Mouse (Mus musculus) limb, embryonic 11.5 days (tissue): ENCODE data around the gene Zfr2. TPM values are rescaled to one million over a fixed set of nuclear protein-coding genes. Genes with fewer than 3 reads are reported as not detected.
A peak's percentile ranks its signal among the peaks of the same experiment; 100 is the strongest.

Experiments
- ATAC-seq: fragments of 200-750 bp; cut with Nextera tagmentation; 2 replicates; pipeline ENCODE4 v1.8.0; 2017; ENCODE audit warnings: low read depth; ENCODE audit not compliant: insufficient number of reproducible peaks, low FRiP score, low TSS enrichment
- DNase-seq: peaks from one replicate; pipeline ENCODE4 v3.0.0-alpha.2; 2015; ENCODE audit warnings: low spot score
- H3K27ac ChIP-seq: fragments of 300-500 bp; sonication (generic); replicated peaks from 2 replicates; pipeline ENCODE4 v1.5.1; 2014; ENCODE audit warnings: low read depth, mild to moderate bottlenecking, low read length
- H3K27me3 ChIP-seq: fragments of 300-500 bp; sonication (generic); 2 replicates; pipeline ENCODE4 v1.6.1; 2014; ENCODE audit warnings: mild to moderate bottlenecking, low read length, mixed read lengths; ENCODE audit not compliant: control insufficient read depth, insufficient read depth
- H3K36me3 ChIP-seq: fragments of 300-500 bp; sonication (generic); 2 replicates; pipeline ENCODE4 v1.6.1; 2014; ENCODE audit warnings: mild to moderate bottlenecking, low read length, moderate library complexity, mixed read lengths; ENCODE audit not compliant: control insufficient read depth, insufficient read depth
- H3K4me1 ChIP-seq: fragments of 300-500 bp; sonication (generic); 2 replicates; pipeline ENCODE4 v1.6.1; 2014; ENCODE audit warnings: low read length, mixed read lengths; ENCODE audit not compliant: control insufficient read depth, insufficient read depth
- H3K4me2 ChIP-seq: fragments of 300-500 bp; sonication (generic); 2 replicates; pipeline ENCODE4 v1.6.1; 2014; ENCODE audit warnings: low read depth, mild to moderate bottlenecking, moderate library complexity; ENCODE audit not compliant: severe bottlenecking
- H3K4me3 ChIP-seq: fragments of 300-500 bp; sonication (generic); 2 replicates; pipeline ENCODE4 v1.5.1; 2014; ENCODE audit warnings: low read depth, low read length
- H3K9ac ChIP-seq: fragments of 300-500 bp; sonication (generic); 2 replicates; pipeline ENCODE4 v1.6.1; 2014; ENCODE audit warnings: mild to moderate bottlenecking, low read length
- H3K9me3 ChIP-seq: fragments of 300-500 bp; sonication (generic); 2 replicates; pipeline ENCODE4 v1.6.1; 2016; ENCODE audit warnings: low read length; ENCODE audit not compliant: control insufficient read depth
- WGBS: fragments of 180-500 bp; shearing (Covaris S2); extraction: QIAGEN DNeasy Blood & Tissue Kit; methylation state at CpG from one replicate; pipeline ENCODE4 v1.1.7; 2014; 5-methylcytosine and 5-hydroxymethylcytosine counted together
- polyA plus RNA-seq: library from polyadenylated mRNA; unstranded; fragments of >200 nt; fragmentation: Nextera tagmentation; extraction: Ambion mirVana; gene quantifications from 2 replicates; pipeline ENCODE4 v1.2.1, GENCODE M21; 2014

Gene Zfr2
- 3.4 and 4.2 TPM in 2 replicates for polyA plus RNA-seq

- ATAC-seq: peak; percentile 64
Measured at GRCm38 (mm10) chr10:81232580-81233225, at the start of gene Zfr2. Zfr2 (plus strand) TSS chr10:81233155.

GRCm38 (mm10) chr10:81183805-81184204 is 49.1 kb upstream of the Zfr2 start, which contains the start of gene 4930442H23Rik:
4930442H23Rik (minus strand) TSS chr10:81183849.
- peak within 1 kb of the TSS; percentile 26; the same call in 1 of the 2 replicates for H3K27ac ChIP-seq
- peak within 1 kb of the TSS; percentile 44 for H3K4me3 ChIP-seq
- H3K4me2 ChIP-seq: peak within 1 kb of the TSS; percentile 59
- no peaks in the 10 kb centered on the region for H3K27me3 ChIP-seq
- 92% methylated on average over 5 of the region's 5 CpGs for WGBS
- ATAC-seq (no peak), DNase-seq (no peak)
- H3K9me3 ChIP-seq: no peaks in the 10 kb centered on the region
- peak within 1 kb of the TSS; percentile 49 for H3K9ac ChIP-seq
- H3K4me1 ChIP-seq: peaks cover 13% of the 10 kb centered on the region
- H3K36me3 ChIP-seq: peaks cover 42% of the 10 kb centered on the region

More at GRCm38 (mm10) chr10:81232580-81233225, at the start of gene Zfr2:
- no peaks in the 10 kb centered on the region for H3K9me3 ChIP-seq
- peaks cover 25% of the 10 kb centered on the region for H3K27me3 ChIP-seq
- 13% methylated on average over 17 of the region's 29 CpGs for WGBS
- H3K4me1 ChIP-seq: 0 out of 2 replicates have a peak, but pooled peaks cover 3% of the 10 kb centered on the region
- H3K4me3 ChIP-seq: peak within 1 kb of the TSS; percentile 73
- H3K4me2 ChIP-seq: peak within 1 kb of the TSS; percentile 61
- H3K36me3 ChIP-seq: no peaks in the 10 kb centered on the region
- H3K27ac ChIP-seq: no peak within 1 kb of the TSS
- peak within 1 kb of the TSS; percentile 69 for H3K9ac ChIP-seq
- peak; percentile 91 for DNase-seq

GRCm38 (mm10) chr10:81184765-81185164 is 48.2 kb upstream of the Zfr2 start:
- Histone ChIP-seq H3K9me3 (no peaks in the 10 kb centered on the region), H3K36me3 (peaks cover 33% of the 10 kb centered on the region), H3K4me3 (no peak overlapping the region), H3K4me2 (no peak overlapping the region), H3K9ac (no peak overlapping the region), H3K4me1 (peaks cover 9% of the 10 kb centered on the region), H3K27me3 (no peaks in the 10 kb centered on the region), H3K27ac (no peak overlapping the region)
- no peak for DNase-seq
- 53% methylated on average over 4 of the region's 4 CpGs for WGBS
- ATAC-seq: no peak

- no peak for DNase-seq
- Histone ChIP-seq H3K4me2 (no peak overlapping the region), H3K9me3 (no peaks in the 10 kb centered on the region), H3K27ac (no peak overlapping the region), H3K9ac (no peak overlapping the region), H3K36me3 (peaks cover 10% of the 10 kb centered on the region), H3K4me1 (peaks cover 9% of the 10 kb centered on the region), H3K27me3 (no peaks in the 10 kb centered on the region), H3K4me3 (no peak overlapping the region)
- 94% methylated on average over 9 of the region's 9 CpGs for WGBS
- ATAC-seq: no peak
Measured at GRCm38 (mm10) chr10:81187161-81187560, 45.8 kb upstream of the Zfr2 start.

- peaks cover 14% of the 10 kb centered on the region for H3K27me3 ChIP-seq
- H3K27ac ChIP-seq: no peak overlapping the region
- H3K4me3 ChIP-seq: no peak overlapping the region
- peaks cover 10% of the 10 kb centered on the region for H3K36me3 ChIP-seq
- no peak overlapping the region for H3K9ac ChIP-seq
- 81% methylated on average over 26 of the region's 26 CpGs for WGBS
- H3K9me3 ChIP-seq: no peaks in the 10 kb centered on the region
- ATAC-seq: no peak
- H3K4me1 ChIP-seq: peaks cover 14% of the 10 kb centered on the region; the same call in 1 of the 2 replicates
- no peak for DNase-seq
- H3K4me2 ChIP-seq: no peak overlapping the region
Measured at GRCm38 (mm10) chr10:81189821-81190220, 43.1 kb upstream of the Zfr2 start.

- H3K4me2 ChIP-seq: no peak overlapping the region
- H3K27ac ChIP-seq: no peak overlapping the region
- peaks cover 12% of the 10 kb centered on the region; the same call in 1 of the 2 replicates for H3K4me1 ChIP-seq
- no peaks in the 10 kb centered on the region for H3K9me3 ChIP-seq
- H3K27me3 ChIP-seq: peaks cover 20% of the 10 kb centered on the region
- ATAC-seq (no peak), DNase-seq (no peak)
- 69% methylated on average over 31 of the region's 31 CpGs for WGBS
- H3K9ac ChIP-seq: no peak overlapping the region
- H3K36me3 ChIP-seq: peaks cover 10% of the 10 kb centered on the region
- H3K4me3 ChIP-seq: no peak overlapping the region
Measured at GRCm38 (mm10) chr10:81190236-81190911, 42.6 kb upstream of the Zfr2 start.

- Histone ChIP-seq H3K4me3 (no peak overlapping the region), H3K9ac (no peak overlapping the region), H3K27me3 (peaks cover 25% of the 10 kb centered on the region), H3K36me3 (peaks cover 10% of the 10 kb centered on the region), H3K4me1 (peaks cover 12% of the 10 kb centered on the region; the same call in 1 of the 2 replicates), H3K4me2 (no peak overlapping the region), H3K27ac (no peak overlapping the region), H3K9me3 (no peaks in the 10 kb centered on the region)
- no peak for DNase-seq
- ATAC-seq: no peak
- 69% methylated on average over 6 of the region's 6 CpGs for WGBS
Measured at GRCm38 (mm10) chr10:81190912-81191321, 42.0 kb upstream of the Zfr2 start.

- peaks cover 12% of the 10 kb centered on the region; the same call in 1 of the 2 replicates for H3K4me1 ChIP-seq
- H3K9ac ChIP-seq: no peak overlapping the region
- 87% methylated on average over 18 of the region's 18 CpGs for WGBS
- ATAC-seq (no peak), DNase-seq (no peak)
- no peak overlapping the region; the same call in 1 of the 2 replicates for H3K4me3 ChIP-seq
- peak overlapping the region; percentile 78 for H3K4me2 ChIP-seq
- H3K36me3 ChIP-seq: peaks cover 10% of the 10 kb centered on the region
- no peaks in the 10 kb centered on the region for H3K9me3 ChIP-seq
- H3K27me3 ChIP-seq: peaks cover 28% of the 10 kb centered on the region
- no peak overlapping the region for H3K27ac ChIP-seq
Measured at GRCm38 (mm10) chr10:81191342-81191982, 41.5 kb upstream of the Zfr2 start.
